Mouse (Mus musculus) testis, adult 2 months (tissue): Measurements from ENCODE around the gene Plgrkt.

ENCODE experiments used
- CTCF ChIP-seq: fragments of 200-500 bp; IDR thresholded peaks from 2 replicates; pipeline ENCODE4 v1.5.1; 2012; ENCODE audit warnings: low read depth, mild to moderate bottlenecking, inconsistent platforms, low read length, moderate library complexity; ENCODE audit not compliant: control insufficient read depth, insufficient read depth, insufficient replicate concordance
- POLR2A ChIP-seq: fragments of 200-500 bp; IDR thresholded peaks from 2 replicates; pipeline ENCODE4 v1.6.1; 2012; ENCODE audit warnings: low read depth, mild to moderate bottlenecking, inconsistent platforms, low read length, moderate library complexity; ENCODE audit not compliant: control insufficient read depth

DNA sequence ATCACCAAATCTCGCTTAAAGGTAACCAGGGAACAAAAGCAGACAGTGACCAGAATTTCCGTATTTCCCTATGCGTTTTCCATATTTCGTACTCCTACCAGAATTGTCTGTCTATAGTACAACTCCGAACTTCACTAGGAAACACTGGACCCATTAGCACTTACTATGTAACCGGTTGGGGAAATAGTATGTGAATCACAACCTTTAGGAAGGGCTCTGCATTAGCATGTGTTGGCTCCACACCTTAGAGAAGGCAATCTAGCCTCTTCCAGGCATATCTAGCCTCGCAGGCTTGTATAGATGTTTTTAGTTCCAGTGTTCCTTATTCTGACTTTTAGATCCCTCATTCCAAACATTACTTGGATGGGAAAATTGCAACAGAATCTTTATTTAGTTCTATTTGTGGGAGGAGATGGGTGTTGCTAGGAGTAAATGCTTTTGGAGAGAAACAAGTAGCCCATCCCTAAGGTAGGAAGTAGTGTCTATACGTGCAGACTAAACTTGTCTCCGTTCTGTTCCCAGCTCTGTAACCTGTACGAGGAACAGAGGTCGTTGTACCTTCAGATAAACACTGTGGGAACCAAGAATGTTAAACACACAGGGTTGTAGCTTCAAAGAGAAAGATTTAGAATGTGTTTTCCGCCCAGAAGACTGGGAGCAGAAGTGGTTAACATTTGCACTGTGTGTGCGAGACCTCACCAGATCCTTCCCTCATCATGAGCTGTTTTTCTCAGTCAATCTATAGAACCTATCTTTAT is 4.8 kb downstream of the Plgrkt start:
- TF ChIP-seq CTCF (no peak), POLR2A (no peak)
